Mouse (Mus musculus) erythroblast, embryonic 14.5 days (primary cell): ENCODE results near the gene Boll.

Source experiments
- GATA1 ChIP-seq: IDR thresholded peaks from 2 replicates; pipeline ENCODE4 v1.6.1; 2012; ENCODE audit warnings: low read length, inconsistent platforms, mixed read lengths
- TAL1 ChIP-seq: IDR thresholded peaks from 3 replicates; pipeline ENCODE4 v1.6.1; 2012; ENCODE audit warnings: low read length, inconsistent platforms, mixed read lengths

GRCm38 (mm10) chr1:55207561-55207960, 155.7 kb downstream of the Boll start:
- TF ChIP-seq GATA1 (no peak), TAL1 (no peak)
